Mouse (Mus musculus): ENCODE results near the gene Kel.

Kel gene

DNA sequence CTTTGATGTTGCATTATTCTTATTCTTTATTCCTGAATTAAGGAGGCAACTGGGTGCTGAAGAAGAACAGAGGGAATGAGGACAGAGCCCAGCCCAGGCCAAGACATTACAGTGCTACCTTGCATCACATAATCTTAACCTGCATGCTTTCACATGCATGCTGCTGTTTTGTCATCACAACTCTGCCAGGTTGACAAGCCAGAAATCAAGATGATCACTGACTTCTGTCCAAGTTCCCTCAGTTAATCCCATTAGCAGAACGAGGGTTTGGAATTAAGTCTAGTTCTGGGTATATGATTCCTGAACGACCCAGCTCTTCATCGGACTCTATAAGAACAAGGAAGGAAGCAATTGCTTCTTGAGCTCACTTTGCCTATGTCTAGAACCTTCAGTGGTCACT lies 57.9 kb downstream of the Kel start:
- DNase-seq (ENCODE audit: low spot score in 2 of 2) = no peak

DNA sequence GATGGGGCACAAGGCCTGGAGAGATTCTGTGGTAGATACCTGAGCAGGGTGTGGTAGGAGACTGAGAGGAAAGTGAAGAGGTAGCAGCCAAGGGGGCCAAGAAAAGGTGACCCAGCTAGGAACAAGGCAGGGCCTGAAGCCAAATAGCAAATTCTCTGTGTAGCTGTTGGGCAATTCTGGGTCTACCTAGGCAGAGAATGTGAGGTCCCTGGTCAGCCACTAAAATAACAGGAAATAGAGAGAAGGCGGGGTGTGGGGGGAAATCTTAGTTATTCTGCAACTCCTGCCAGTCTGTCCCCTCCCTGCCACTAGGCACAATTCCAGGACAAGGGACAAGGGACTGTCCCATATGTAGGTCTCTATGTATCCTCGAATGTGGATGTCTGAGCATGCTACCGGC lies 60.9 kb downstream of the Kel start:
- no peak for DNase-seq (ENCODE audit: low spot score in 2 of 2)

DNA sequence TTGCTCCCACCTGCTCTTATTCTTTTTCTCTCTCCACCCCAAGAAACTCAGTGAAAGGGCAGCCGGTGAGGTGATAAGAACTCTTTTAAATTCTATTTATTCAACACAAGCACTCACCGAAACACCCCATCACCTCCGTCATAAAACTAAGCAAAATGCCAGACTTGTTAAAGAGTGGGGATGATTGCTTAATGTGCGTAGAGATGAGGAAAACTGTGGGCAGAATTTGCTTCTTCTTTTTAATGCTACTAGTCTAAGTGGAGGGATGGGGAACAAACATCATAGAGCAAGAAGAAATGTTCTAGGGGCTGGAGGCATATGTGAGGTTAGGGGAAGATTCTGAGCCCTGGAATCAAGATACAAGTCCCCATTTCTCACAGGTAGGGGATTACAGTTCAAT lies 61.4 kb downstream of the Kel start:
- no peak for DNase-seq (ENCODE audit: low spot score in 2 of 2)

DNA sequence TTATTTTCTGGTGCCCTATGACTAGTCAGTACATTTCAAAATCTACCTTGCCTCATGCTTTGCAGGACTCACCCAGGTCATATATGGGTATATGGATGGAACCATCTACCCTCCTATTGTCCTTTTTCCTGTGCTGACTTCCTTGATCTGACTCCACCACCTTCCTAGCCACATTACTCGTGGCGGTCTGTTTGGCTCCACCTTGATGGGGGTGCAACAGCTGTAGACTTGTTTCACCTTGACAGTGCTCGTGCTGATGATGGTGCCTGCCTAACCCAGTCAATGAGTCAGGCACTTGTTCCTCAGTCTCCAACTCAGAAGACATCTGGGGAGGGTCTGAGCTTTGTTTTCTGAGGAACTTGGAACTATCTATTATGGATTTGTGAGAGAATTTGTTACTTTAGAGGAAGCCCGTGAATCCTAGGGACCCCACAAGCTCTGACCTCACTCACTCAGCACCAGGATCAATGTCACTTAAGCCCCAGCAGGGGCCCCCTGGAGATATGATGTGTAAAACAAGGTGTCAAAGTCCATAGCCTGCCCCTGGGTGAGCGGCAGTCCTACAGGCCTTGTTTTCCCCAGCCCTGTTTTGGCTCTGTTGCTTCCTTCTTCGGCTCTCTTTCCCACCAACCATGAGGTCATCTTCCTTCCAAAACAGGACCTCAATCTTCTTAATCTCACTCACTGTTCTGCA lies 62.8 kb downstream of the Kel start:
- DNase-seq (ENCODE audit: low spot score in 2 of 2) = no peak

DNA sequence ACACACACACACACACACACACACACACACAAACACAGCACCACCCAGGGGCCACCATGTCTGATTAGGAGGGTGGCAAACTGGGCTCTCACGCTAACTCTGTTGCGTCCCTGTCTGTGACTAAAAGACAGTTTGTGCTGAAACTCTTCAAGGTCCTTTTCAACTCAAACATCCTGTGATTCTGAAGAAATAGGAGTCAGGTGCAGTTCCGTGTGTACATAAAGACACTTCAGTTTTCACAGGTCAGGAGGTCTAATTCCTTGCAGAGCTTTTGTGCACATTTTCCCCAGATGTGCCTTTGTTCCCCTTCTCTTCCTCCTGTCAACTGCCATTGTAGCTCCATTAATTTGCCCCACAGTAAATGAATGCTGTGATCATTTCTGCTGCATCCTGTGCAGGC lies 63.7 kb downstream of the Kel start:
- no peak for DNase-seq (ENCODE audit: low spot score in 2 of 2)

DNA sequence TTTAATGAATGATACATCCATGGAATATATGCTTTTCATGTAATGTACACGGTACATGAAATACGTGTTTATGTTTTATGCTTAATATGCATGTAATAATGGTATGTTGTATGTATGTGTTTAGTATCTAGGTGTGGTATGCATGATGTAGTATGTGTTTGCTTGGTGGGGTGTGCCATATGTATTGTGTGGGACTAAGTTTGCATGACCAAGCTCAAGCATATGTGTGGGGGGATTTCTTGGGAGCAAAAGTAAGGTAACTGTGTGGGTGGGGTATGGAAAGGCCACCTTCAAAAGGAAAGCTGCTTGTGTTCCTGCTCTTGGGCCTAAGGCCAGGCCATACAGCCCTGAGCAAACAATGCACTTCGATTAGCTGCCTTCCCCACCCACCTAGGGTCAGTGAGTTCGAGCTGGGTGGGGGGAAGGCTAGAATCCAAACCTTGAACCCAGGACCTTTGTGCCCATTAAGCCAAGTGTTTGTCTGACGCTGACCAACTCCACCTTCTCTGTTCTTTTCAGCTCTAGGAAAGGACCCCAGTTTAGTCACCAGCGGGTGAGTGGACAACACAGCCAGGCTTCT lies 66.1 kb downstream of the Kel start:
- DNase-seq (ENCODE audit: low spot score in 2 of 2) = no peak

DNA sequence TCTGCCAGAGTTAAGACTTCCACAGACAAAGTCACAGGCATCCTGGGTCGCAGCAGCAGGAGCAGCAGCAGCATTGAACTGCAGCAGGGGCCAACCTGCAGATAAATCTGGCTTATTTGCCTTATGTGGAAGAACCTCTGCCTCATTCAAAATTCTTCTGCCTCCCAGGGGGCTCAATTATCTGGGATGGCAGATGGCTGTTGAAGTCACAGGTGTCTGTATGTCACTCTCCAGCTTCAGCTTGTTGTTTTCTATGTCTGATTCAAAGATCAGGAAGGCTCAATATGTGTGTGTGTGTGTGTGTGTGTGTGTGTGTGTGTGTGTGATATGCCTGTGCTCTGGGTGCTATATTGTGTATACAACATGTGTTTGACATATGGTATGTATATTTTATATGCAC lies 66.7 kb downstream of the Kel start:
- DNase-seq (ENCODE audit: low spot score in 2 of 2) = no peak

Data from frontal cortex, postnatal 10 days (tissue).